Comparison of ENCODE assay signal across 28 mouse cellular contexts in genomic region chr14:29122749-29123148, GRCm38 (mm10).
DNase-seq lines count a peak whose midpoint lies in the region; ATAC-seq and TF ChIP-seq lines count a peak whose summit lies in the region.
"Had no signal": no experiment of that assay in that cellular context is flagged by ENCODE, and none has a peak within 500 bp of the region (broad histone marks: within the 10 kb centered on the region; RNA-seq: fewer than 3 reads in every experiment).

No protein-coding gene starts in this region.

- ATAC-seq in lung, embryonic 16.5 days (ENCODE audit: low read depth) = peak; percentile 78
- ATAC-seq in Patski = no peak
- ATAC-seq: CD4-positive, CD25-positive, alpha-beta regulatory T cell, adult 4 months; forebrain, embryonic 14.5 days had no signal

- POLR2A ChIA-PET in Patski (lab: Charles Lee) = no interaction called here

- H3K9me3 ChIP-seq in lung, embryonic 16.5 days (ENCODE audit: control insufficient read depth, low read length) = no peaks in the 10 kb centered on the region
- H3K9me3 ChIP-seq: embryonic facial prominence, embryonic 13.5 days; embryonic facial prominence, embryonic 15.5 days; forebrain, embryonic 10.5 days; forebrain, embryonic 12.5 days had no signal

- no peak overlapping the region for H3K4me3 ChIP-seq in lung, embryonic 16.5 days (ENCODE audit: low read length)
- H3K4me3 ChIP-seq: embryonic facial prominence, embryonic 13.5 days; embryonic facial prominence, embryonic 15.5 days; erythroblast, embryonic 14.5 days; forebrain, embryonic 10.5 days; forebrain, embryonic 12.5 days had no signal

- CTCF ChIA-PET in Patski (lab: Charles Lee) = interaction anchor here (1.2 kb wide), 1 partner anchor 18 kb away, joined by 3 read pairs; no protein-coding TSS in a partner anchor

- in situ Hi-C loops in Patski (cut with MboI; ENCODE audit: low pct_unique_long_range_greater_than_20kb) = loop anchor here (10.0 to 25.0 kb wide), 2 partner anchors 322 to 815 kb away; no protein-coding TSS in a partner anchor

- no peaks in the 10 kb centered on the region for H3K36me3 ChIP-seq in lung, embryonic 16.5 days (ENCODE audit: control insufficient read depth, insufficient read depth, low read length)
- H3K36me3 ChIP-seq: embryonic facial prominence, embryonic 13.5 days; embryonic facial prominence, embryonic 15.5 days; forebrain, embryonic 10.5 days; forebrain, embryonic 12.5 days; G1E had no signal

- peak; percentile 15 for TF ChIP-seq CTCF in Patski (IDR thresholded peaks at IDR 0.05)

- no peaks in the 10 kb centered on the region for H3K4me1 ChIP-seq in lung, embryonic 16.5 days (replicated peaks; ENCODE audit: control insufficient read depth, insufficient read depth, low read length)
- H3K4me1 ChIP-seq: embryonic facial prominence, embryonic 13.5 days; embryonic facial prominence, embryonic 15.5 days; forebrain, embryonic 10.5 days; forebrain, embryonic 12.5 days had no signal

- H3K27me3 ChIP-seq in lung, embryonic 16.5 days (ENCODE audit: control insufficient read depth, insufficient read depth, low read depth, low read length) = no peaks in the 10 kb centered on the region
- H3K27me3 ChIP-seq in Patski = peaks cover 12% of the 10 kb centered on the region
- H3K27me3 ChIP-seq: CH12.LX; embryonic facial prominence, embryonic 13.5 days; embryonic facial prominence, embryonic 15.5 days had no signal

- H3K9ac ChIP-seq in lung, embryonic 16.5 days (ENCODE audit: low read length) = no peak overlapping the region
- H3K9ac ChIP-seq: embryonic facial prominence, embryonic 13.5 days; embryonic facial prominence, embryonic 15.5 days; forebrain, embryonic 12.5 days had no signal

- H3K27ac ChIP-seq in lung, embryonic 16.5 days (ENCODE audit: low read length) = peak overlapping the region; percentile 11
- H3K27ac ChIP-seq: embryonic facial prominence, embryonic 13.5 days; embryonic facial prominence, embryonic 15.5 days; forebrain, embryonic 10.5 days; forebrain, embryonic 12.5 days had no signal

- DNase-seq in heart, adult 11 months = peak; percentile 4
- DNase-seq in heart, adult 18-20 months = no peak
- no peak for DNase-seq in lung, postnatal 4 days
- DNase-seq in lung, postnatal 10 days = peak; percentile 36
- no peak for DNase-seq in lung, postnatal 14 days
- no peak for DNase-seq in Patski (ENCODE audit: low read depth, low spot score)
- no peak for DNase-seq in thymus, postnatal 36 days
- DNase-seq: adrenal gland, adult 2 months; adrenal gland, postnatal 10 days; adrenal gland, postnatal 25 days; B cell, adult 2 months; cerebellum, adult 11 months; cerebellum, adult 18-20 months; cerebellum, adult 8-10 months; cerebellum, adult 9-11 months; cerebellum, postnatal 14 days; cerebellum, postnatal 36 days; embryo, embryonic 11 days had no signal

- no peak overlapping the region for H3K4me2 ChIP-seq in lung, embryonic 16.5 days (ENCODE audit: low read depth, low read length)
- H3K4me2 ChIP-seq: embryonic facial prominence, embryonic 13.5 days; embryonic facial prominence, embryonic 15.5 days; forebrain, embryonic 12.5 days had no signal

- WGBS in lung, embryonic 16.5 days = 59% methylated on average over 3 of the region's 3 CpGs

Comparison
In these comparisons a context has a peak if more than half of its experiments do, and no peak if none do; other contexts are left out.
1. DNase-seq: peak in heart, adult 11 months (single experiment) and lung, postnatal 10 days (single experiment); none in heart, adult 18-20 months (0 of 2), lung, postnatal 4 days (0 of 2), lung, postnatal 14 days (single experiment), Patski (single experiment) and thymus, postnatal 36 days (0 of 2).